Mouse (Mus musculus): ENCODE data around the gene Ptprg.

GRCm38 (mm10) chr14:11983031-11983430 lies 429.7 kb downstream of the Ptprg start:
- no peak for TF ChIP-seq CTCF (IDR thresholded peaks at IDR 0.05; ENCODE audit: borderline replicate concordance, insufficient read depth, low read depth, low read length)
- no peak for TF ChIP-seq POLR2A (IDR thresholded peaks at IDR 0.05; ENCODE audit: borderline replicate concordance, insufficient read depth, low read length)

All from cerebellum, adult 2 months (tissue).